Mouse (Mus musculus) small intestine, adult 2 months (tissue): ENCODE data around the gene Lrrfip1.

Experiments used
- CTCF ChIP-seq: fragments of 200-500 bp; IDR thresholded peaks from 2 replicates; pipeline ENCODE4 v1.5.1; 2012; ENCODE audit warnings: low read depth, mild to moderate bottlenecking, control low read depth, inconsistent platforms, low read length, moderate library complexity, mixed read lengths; ENCODE audit not compliant: insufficient replicate concordance, insufficient read length; ENCODE audit errors: extremely low read depth
- POLR2A ChIP-seq: fragments of 200-500 bp; IDR thresholded peaks from 2 replicates; pipeline ENCODE4 v1.6.1; 2012; ENCODE audit warnings: low read depth, mild to moderate bottlenecking, control low read depth, inconsistent platforms, low read length, moderate library complexity

DNA sequence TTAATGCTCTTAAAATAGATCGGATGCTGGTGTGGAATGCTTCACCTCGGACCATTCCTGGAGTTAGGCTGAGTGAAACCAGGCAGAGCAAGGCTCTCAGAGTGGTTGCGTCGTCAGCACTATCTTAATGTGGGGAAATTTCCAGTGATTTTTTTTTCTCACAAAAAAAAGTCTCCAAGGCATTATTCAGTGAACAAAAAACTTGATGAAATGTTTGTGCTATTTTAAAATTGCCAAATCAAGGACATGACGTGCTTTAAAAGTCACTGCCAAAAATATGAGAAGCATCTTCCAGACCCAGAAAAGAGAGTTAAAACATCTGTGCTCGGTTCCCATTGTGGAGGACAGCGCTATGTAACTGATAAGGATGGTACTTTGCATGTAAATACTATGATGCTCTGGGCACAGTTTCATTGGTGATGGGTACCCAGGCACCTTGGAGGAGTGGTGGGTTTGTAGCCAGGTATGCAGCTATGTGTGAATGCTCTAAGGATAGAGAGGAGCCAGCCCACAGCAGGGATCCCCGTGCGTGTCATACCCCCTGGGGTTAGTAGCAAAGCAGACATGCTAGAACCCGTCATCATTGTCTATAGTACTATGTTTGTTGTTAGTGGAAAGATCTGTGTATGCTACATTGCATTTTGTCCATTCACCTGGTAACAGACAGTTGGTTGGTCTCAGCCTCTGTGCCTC lies 17.8 kb upstream of the Lrrfip1 start:
- no peak for TF ChIP-seq CTCF
- no peak for TF ChIP-seq POLR2A
